Mouse (Mus musculus) limb, embryonic 13.5 days (tissue): ENCODE data around the gene Gpr39. TPM values are rescaled to one million over a fixed set of nuclear protein-coding genes. Genes with fewer than 3 reads are reported as not detected.
A peak's percentile ranks its signal among the peaks of the same experiment; 100 is the strongest.

ENCODE experiments used
- ATAC-seq: fragments of 200-750 bp; cut with Nextera tagmentation; 2 replicates; pipeline ENCODE4 v1.8.0; 2017; ENCODE audit warnings: low read depth, moderate number of reproducible peaks, moderate TSS enrichment; ENCODE audit not compliant: low FRiP score
- H3K27ac ChIP-seq: fragments of 300-500 bp; sonication (generic); 2 replicates; pipeline ENCODE4 v1.5.1; 2015; ENCODE audit warnings: inconsistent platforms, mild to moderate bottlenecking, moderate library complexity
- H3K27me3 ChIP-seq: fragments of 300-500 bp; sonication (generic); 2 replicates; pipeline ENCODE4 v1.6.1; 2015; ENCODE audit warnings: mild to moderate bottlenecking, inconsistent platforms
- H3K36me3 ChIP-seq: fragments of 300-500 bp; sonication (generic); 2 replicates; pipeline ENCODE4 v1.6.1; 2015; ENCODE audit warnings: inconsistent platforms, mild to moderate bottlenecking, moderate library complexity
- H3K4me1 ChIP-seq: fragments of 300-500 bp; sonication (generic); 2 replicates; pipeline ENCODE4 v1.6.1; 2015; ENCODE audit warnings: inconsistent platforms
- H3K4me2 ChIP-seq: fragments of 300-500 bp; sonication (generic); replicated peaks from 2 replicates; pipeline ENCODE4 v1.6.1; 2015; ENCODE audit warnings: inconsistent platforms, mild to moderate bottlenecking, moderate library complexity
- H3K4me3 ChIP-seq: fragments of 300-500 bp; sonication (generic); 2 replicates; pipeline ENCODE4 v1.5.1; 2015; ENCODE audit warnings: moderate library complexity, mild to moderate bottlenecking, inconsistent platforms
- H3K9ac ChIP-seq: fragments of 300-500 bp; sonication (generic); 2 replicates; pipeline ENCODE4 v1.6.1; 2015; ENCODE audit warnings: mild to moderate bottlenecking, inconsistent platforms
- H3K9me3 ChIP-seq: fragments of 300-500 bp; sonication (generic); 2 replicates; pipeline ENCODE4 v1.6.1; 2016; ENCODE audit warnings: inconsistent platforms
- WGBS: fragments of 180-500 bp; shearing (Covaris S2); methylation state at CpG from one replicate; pipeline ENCODE4 v1.1.7; 2015; 5-methylcytosine and 5-hydroxymethylcytosine counted together
- polyA plus RNA-seq: library from polyadenylated mRNA; unstranded; fragments of >200 nt; fragmentation: Nextera tagmentation; extraction: Ambion mirVana; gene quantifications from 2 replicates; pipeline ENCODE4 v1.2.1, GENCODE M21; 2015

The Gpr39 gene
- polyA plus RNA-seq, 1 experiment from 2014 or later, result not detected

DNA sequence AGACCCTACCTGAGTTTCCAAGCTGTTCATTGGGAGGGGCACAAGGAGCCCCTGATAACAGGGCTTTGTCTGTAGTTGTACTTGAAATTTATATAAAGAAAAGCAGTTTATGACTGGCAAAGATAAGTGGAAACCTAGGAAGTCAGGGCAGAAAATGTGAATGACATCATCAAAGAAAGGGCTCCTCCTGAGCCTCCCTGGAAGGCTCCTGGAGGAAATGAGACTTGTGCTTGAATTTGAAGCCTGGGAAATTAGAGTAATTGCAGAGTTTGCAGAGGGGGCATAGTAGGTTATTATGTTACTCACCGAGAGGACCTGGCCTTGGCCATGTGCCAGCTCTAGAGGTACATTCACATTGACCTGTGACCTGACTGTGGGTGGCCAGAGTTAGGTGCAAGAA lies 160.7 kb downstream of the Gpr39 start:
- H3K36me3 ChIP-seq, result no peaks in the 10 kb centered on the region
- no peaks in the 10 kb centered on the region for H3K27me3 ChIP-seq
- WGBS, result 3% methylated on average over 1 of the region's 1 CpGs
- H3K9ac ChIP-seq, result no peak overlapping the region
- H3K9me3 ChIP-seq, result no peaks in the 10 kb centered on the region
- H3K4me2 ChIP-seq, result no peak overlapping the region
- ATAC-seq, result no peak
- H3K4me3 ChIP-seq, result no peak overlapping the region
- H3K27ac ChIP-seq, result no peak overlapping the region
- H3K4me1 ChIP-seq, result peaks cover 14% of the 10 kb centered on the region

DNA sequence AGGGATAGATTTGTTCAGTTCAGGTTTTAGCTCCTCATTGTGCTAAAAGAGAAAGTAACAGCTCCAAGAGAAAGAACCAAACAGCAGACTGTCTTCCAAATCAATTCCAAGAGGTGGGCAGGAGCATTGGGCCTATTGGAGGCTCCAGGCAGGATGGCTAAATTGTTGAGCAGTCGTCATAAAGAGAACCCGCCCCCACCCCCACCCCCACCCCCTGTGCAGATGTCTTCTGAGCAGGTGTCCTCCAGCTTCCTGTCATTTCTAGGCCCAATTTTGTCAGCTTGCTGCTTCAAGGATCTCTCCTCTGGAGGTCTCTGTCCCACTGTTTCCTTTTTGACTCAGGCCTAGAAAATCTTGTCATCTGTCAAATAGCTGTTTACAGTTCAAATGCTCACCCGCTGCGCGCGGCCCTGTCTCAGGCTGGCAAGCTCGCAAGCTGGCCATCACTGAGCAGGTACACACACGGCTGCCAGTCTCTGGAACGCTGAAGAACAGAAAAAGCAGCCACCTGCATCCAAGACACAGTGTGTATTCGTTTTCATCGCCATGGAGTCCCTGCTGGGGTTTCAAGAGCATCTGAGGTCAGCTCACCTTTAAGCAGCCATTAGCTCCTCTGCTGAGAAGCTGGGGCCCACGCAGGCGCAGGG lies 163.1 kb downstream of the Gpr39 start:
- Histone ChIP-seq H3K9me3 (no peaks in the 10 kb centered on the region), H3K9ac (no peak overlapping the region), H3K27me3 (no peaks in the 10 kb centered on the region), H3K4me2 (no peak overlapping the region), H3K4me3 (no peak overlapping the region), H3K27ac (no peak overlapping the region), H3K36me3 (no peaks in the 10 kb centered on the region), H3K4me1 (peaks cover 14% of the 10 kb centered on the region)
- ATAC-seq, result no peak
- 66% methylated on average over 13 of the region's 13 CpGs for WGBS

DNA sequence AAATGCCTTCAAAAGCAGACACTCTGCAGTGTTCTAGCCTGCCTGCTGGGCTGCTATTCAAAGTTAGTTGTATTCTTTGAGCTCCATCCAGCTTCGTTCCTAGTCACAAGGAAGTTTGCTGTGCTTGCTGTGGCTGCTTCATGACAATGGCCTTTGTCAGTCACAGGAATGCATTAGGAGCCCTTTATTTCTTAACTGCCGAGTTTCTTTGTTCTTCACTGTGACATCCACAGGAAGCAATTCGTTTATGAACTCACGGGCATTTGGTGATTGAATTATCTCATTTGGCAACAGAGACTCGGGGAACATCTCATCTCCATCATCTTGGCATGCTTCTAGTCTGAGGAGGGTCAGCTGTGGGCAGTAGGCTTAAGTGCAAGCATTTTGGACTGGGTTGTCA lies 177.9 kb downstream of the Gpr39 start:
- no peak overlapping the region for H3K9ac ChIP-seq
- H3K27ac ChIP-seq, result no peak overlapping the region
- no peak overlapping the region for H3K4me2 ChIP-seq
- ATAC-seq, result no peak
- H3K4me3 ChIP-seq, result no peak overlapping the region
- no peaks in the 10 kb centered on the region for H3K4me1 ChIP-seq
- 31% methylated on average over 5 of the region's 5 CpGs for WGBS
- no peaks in the 10 kb centered on the region for H3K27me3 ChIP-seq
- no peaks in the 10 kb centered on the region for H3K9me3 ChIP-seq
- no peaks in the 10 kb centered on the region for H3K36me3 ChIP-seq

DNA sequence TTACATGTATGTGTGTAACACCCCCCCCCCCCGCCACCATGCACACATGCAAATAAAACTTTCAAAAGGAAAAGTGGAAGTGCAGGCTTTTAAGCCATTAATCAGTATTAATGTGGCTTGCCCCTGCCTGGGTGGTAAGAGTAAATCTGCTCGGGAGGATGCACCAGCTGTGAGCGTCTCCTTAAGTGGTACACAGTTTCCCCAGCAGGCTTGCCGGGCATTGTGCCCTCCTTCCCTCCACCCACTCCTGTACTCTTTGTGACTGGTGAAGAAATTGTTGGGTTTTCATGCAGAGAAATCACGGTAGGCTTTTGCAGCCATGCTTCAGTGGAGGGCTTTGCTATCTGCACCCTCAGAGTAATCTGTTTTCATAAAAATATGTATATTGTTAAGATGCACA lies 181.8 kb downstream of the Gpr39 start:
- no peaks in the 10 kb centered on the region for H3K36me3 ChIP-seq
- no peak overlapping the region for H3K9ac ChIP-seq
- no peak overlapping the region for H3K4me3 ChIP-seq
- no peak overlapping the region for H3K27ac ChIP-seq
- no peak for ATAC-seq
- H3K4me2 ChIP-seq, result no peak overlapping the region
- no peaks in the 10 kb centered on the region for H3K27me3 ChIP-seq
- H3K4me1 ChIP-seq, result no peaks in the 10 kb centered on the region
- WGBS, result 78% methylated on average over 5 of the region's 5 CpGs
- H3K9me3 ChIP-seq, result no peaks in the 10 kb centered on the region

DNA sequence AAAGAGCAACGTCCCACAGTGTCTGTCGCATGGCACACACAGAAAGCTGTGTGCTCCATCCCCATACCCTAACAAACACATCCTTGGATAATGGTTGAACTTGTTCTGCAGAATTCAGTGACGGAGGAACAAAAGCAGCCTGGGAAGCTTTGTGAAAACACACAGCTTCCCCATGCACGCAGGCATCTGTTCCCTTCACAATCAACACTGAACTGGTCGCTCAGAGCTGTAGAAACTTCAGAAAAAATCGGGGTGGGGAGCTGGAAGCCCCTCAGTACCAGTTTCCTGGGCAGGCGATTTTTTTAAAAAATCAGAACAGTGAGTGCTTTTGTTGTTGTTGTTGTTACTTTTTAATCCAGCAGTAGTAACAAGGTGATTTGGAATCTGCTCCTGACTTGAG lies 193.3 kb downstream of the Gpr39 start:
- Histone ChIP-seq H3K4me2 (no peak overlapping the region), H3K27me3 (no peaks in the 10 kb centered on the region), H3K36me3 (no peaks in the 10 kb centered on the region), H3K4me3 (no peak overlapping the region), H3K4me1 (no peaks in the 10 kb centered on the region), H3K9ac (no peak overlapping the region), H3K9me3 (no peaks in the 10 kb centered on the region), H3K27ac (no peak overlapping the region)
- WGBS, result 56% methylated on average over 7 of the region's 7 CpGs
- no peak for ATAC-seq

DNA sequence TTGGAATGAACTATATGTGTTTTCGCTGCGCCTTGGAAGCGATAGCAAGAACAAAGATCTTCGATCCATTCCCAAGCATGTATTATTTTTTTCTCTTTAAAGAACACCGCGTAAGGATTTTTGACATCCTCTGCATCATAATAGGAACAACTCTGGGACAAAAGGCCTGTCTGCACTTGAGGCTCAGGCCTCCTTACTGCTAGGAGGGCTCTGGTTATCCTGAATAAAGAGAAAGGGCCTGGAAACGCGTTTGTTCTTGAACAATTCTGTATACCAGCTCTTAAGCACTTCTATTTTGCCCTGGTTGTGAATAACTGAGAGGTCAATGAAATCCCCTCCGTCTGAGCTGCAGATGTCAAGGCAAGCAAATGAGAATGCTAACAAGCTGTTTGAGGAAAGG lies 216.4 kb downstream of the Gpr39 start:
- WGBS, result 87% methylated on average over 9 of the region's 9 CpGs
- no peaks in the 10 kb centered on the region for H3K36me3 ChIP-seq
- H3K9me3 ChIP-seq, result no peaks in the 10 kb centered on the region
- no peaks in the 10 kb centered on the region for H3K4me1 ChIP-seq
- H3K9ac ChIP-seq, result no peak overlapping the region
- H3K27me3 ChIP-seq, result no peaks in the 10 kb centered on the region
- no peak overlapping the region for H3K4me3 ChIP-seq
- ATAC-seq, result no peak
- no peak overlapping the region for H3K4me2 ChIP-seq
- H3K27ac ChIP-seq, result no peak overlapping the region

DNA sequence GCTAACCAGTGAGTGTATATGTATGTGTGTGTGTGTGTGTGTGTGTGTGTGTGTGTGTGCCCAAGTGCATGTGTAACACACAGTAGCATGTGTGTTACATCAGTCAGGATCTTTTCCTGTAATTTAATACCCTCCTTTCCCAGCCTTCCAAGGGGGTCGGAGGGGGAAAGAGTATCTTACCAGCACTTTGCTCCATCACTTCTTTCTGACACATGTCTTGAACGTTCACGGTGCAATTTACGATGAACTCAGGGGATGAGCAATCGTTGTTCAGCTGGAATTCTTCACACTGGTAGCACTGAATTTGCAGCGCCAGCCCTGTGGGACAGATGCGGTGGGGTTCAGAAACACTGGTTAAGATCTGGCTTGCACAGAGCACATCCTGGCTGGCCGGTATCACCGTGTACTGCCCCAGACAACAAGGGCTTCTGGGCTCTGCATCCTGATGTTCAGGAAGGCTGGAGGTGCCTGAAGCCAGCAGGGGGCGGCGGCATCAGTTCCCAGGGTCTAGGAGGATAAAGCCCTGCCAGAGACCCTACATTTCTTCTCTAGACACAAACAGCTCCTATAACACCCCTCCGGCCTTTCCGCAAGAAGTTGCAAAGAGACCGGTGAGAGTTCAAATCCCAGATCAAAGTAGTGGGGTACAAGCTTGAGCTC lies 233.5 kb downstream of the Gpr39 start:
- WGBS, result 3% methylated on average over 14 of the region's 14 CpGs
- Histone ChIP-seq H3K27me3 (peaks cover 66% of the 10 kb centered on the region), H3K4me2 (peak overlapping the region; percentile 96), H3K9ac (0 out of 2 replicates have a peak overlapping the region, but pooled peaks have one; percentile 63), H3K4me1 (peaks cover 33% of the 10 kb centered on the region), H3K4me3 (peak overlapping the region; percentile 54), H3K36me3 (no peaks in the 10 kb centered on the region), H3K9me3 (no peaks in the 10 kb centered on the region), H3K27ac (no peak overlapping the region)
- peak; percentile 51 for ATAC-seq

DNA sequence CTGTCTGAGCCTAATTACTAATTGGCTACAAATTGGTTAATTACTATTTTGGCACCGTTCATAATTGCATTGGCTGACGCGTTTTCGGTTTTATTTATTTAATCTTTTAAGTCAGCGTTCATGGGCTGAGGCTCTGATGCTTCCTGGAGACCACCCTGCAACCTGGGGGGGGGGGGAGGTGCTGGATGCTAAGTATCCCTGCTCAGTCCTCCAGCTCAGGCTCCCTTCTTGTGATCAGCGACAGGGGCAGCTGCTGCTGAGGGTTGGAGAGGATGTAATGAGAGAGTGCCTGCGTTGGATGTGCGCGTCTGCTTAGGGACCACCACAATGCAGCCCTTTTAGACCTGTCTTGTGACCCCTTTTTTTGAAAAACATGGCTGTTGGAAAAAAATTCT lies 234.1 kb downstream of the Gpr39 start:
- Histone ChIP-seq H3K4me3 (peak overlapping the region; percentile 54), H3K9me3 (no peaks in the 10 kb centered on the region), H3K36me3 (no peaks in the 10 kb centered on the region), H3K9ac (peak overlapping the region; percentile 63), H3K27me3 (peaks cover 67% of the 10 kb centered on the region), H3K4me2 (peak overlapping the region; percentile 96), H3K4me1 (peaks cover 33% of the 10 kb centered on the region), H3K27ac (no peak overlapping the region)
- peak; percentile 39; the same call in 1 of the 2 replicates for ATAC-seq
- 2% methylated on average over 9 of the region's 9 CpGs for WGBS

DNA sequence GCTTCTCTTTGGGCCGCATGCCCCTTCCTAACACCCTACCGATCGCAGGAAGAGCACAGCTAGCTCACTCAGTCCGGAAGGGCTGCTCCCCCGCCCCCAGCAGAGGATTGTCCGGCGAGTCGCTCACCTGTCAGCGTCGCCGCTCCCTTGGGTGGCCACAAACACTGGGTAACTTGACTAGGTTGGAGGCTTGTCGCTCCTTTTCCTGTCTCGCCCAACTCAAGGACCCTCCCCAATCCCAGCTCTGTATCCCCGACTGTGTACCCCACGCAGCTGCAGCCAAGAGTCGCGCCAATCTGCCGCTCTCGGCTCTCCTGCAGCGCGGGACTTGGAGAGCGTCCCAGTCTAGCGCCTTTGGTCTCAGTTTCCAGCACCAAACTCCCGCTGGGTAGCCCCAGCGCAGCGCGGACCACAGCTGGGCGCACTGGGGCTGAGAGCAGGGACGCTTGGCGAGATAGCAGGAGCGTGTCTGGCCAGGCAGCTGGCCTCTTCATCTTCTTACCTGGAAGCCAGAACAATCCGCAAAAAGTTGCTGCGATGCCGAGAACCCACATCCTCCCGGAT lies 234.6 kb downstream of the Gpr39 start:
- H3K27ac ChIP-seq, result no peak overlapping the region
- WGBS, result under 1% methylated on average over 35 of the region's 35 CpGs
- H3K36me3 ChIP-seq, result no peaks in the 10 kb centered on the region
- H3K9ac ChIP-seq, result peak overlapping the region; percentile 63
- H3K9me3 ChIP-seq, result no peaks in the 10 kb centered on the region
- peak; percentile 68 for ATAC-seq
- peak overlapping the region; percentile 54 for H3K4me3 ChIP-seq
- H3K4me1 ChIP-seq, result peaks cover 33% of the 10 kb centered on the region
- H3K4me2 ChIP-seq, result peak overlapping the region; percentile 96
- peaks cover 66% of the 10 kb centered on the region for H3K27me3 ChIP-seq

DNA sequence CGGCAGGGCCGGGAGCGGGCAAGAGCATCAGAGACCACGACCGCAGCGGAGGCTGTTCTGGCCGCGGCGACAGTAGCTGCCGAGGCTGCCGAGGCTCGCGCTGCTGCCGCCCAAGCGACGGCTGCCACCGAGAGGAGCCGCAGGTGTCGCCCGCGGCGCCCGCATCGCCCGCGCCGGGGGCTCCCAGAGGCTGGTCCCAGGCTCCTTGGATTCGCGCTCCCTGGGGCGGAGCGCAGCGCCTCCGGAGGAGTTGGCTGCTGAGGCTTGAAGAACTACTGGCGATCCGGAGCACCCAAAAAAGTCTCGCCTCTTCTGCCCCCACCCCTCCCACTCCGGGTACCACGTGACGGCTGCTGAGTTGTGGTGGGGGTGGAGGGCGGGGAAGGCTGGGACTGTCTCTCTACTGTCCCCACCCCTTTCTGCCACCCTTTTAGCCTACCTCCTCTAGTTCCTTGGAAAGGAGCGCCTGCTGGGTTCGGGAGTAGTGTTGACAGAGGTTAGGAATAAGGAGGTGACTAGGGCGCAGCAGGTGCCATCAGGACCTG lies 235.2 kb downstream of the Gpr39 start:
- whole genome bisulfite sequencing, result 0% methylated on average over 41 of the region's 43 CpGs
- Histone ChIP-seq H3K4me2 (peak overlapping the region; percentile 96), H3K4me3 (peak overlapping the region; percentile 54), H3K36me3 (no peaks in the 10 kb centered on the region), H3K9ac (peak overlapping the region; percentile 63), H3K27me3 (peaks cover 66% of the 10 kb centered on the region), H3K4me1 (peaks cover 33% of the 10 kb centered on the region), H3K27ac (no peak overlapping the region), H3K9me3 (no peaks in the 10 kb centered on the region)
- ATAC-seq, result peak; percentile 51

DNA sequence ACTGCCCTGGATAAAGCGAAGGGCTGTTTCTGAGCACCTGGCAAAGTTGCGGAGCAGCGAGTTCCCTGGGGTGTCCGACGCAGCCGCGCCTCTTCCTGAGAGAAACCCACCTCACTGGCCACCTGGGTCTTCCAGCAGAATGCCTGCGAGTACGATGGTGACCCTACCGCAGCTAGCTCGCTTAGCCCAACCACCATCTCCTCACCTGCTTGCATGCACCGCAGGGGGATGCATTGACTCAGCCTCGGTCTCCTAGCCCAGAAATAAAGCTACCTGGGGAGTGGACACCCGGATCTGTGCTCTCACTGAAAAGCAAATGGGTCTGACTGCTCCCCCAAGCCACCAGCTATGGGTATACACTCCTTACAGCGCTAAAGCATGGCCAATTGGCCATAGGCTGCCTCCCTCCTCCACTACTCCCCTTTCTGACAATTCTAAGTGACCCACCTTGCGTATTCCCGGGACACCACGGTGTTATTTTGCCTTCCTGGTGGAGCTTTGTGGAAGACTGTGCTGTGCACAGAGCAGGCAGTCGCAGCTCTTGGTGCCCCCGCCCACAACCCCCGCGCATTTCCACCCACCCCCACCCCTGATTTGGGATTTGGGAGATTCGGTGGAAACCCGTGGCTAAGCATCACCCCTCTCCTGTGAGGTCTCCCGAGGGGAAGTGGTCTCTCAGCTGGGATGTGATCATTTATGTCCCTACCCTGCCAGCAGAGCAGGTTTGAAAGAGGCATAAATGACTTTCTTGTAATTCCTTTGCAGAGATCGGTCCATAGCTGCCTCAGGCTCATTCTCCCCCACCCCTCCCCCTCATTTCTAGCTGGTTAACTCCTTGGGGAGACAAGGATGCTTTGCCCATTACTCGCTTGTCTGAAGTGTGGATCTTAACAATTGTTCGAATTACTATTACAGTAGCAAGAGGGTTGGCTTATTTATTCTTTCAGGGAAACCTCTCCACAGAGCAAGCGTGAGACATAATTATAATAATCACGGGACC lies 236.1 kb downstream of the Gpr39 start, which contains the start of gene Lypd1:
TSS of gene Lypd1 (minus strand) at position 501 of the 1,000 bp plus-strand sequence.
- Histone ChIP-seq H3K9ac (peak within 1 kb of the TSS; percentile 63), H3K27me3 (peaks cover 59% of the 10 kb centered on the region), H3K36me3 (no peaks in the 10 kb centered on the region), H3K27ac (no peak within 1 kb of the TSS), H3K4me2 (peak within 1 kb of the TSS; percentile 96), H3K4me3 (peak within 1 kb of the TSS; percentile 54), H3K4me1 (peaks cover 33% of the 10 kb centered on the region), H3K9me3 (no peaks in the 10 kb centered on the region)
- 4% methylated on average over 30 of the region's 30 CpGs for WGBS
- no peak for ATAC-seq
